Mouse (Mus musculus) hindbrain, embryonic 12.5 days (tissue): ENCODE results near the gene Gpsm2. TPM values are rescaled to one million over a fixed set of nuclear protein-coding genes. Genes with fewer than 3 reads are reported as not detected.

Experiments
- ATAC-seq: fragments of 200-750 bp; cut with Nextera tagmentation; 2 replicates; pipeline ENCODE4 v1.8.0; 2017; ENCODE audit warnings: moderate TSS enrichment; ENCODE audit not compliant: low FRiP score
- H3K27ac ChIP-seq: fragments of 300-500 bp; sonication (generic); 2 replicates; pipeline ENCODE4 v1.5.1; 2016; ENCODE audit warnings: mild to moderate bottlenecking
- H3K27me3 ChIP-seq: fragments of 300-500 bp; sonication (generic); 2 replicates; pipeline ENCODE4 v1.6.1; 2016; ENCODE audit warnings: mild to moderate bottlenecking
- H3K36me3 ChIP-seq: fragments of 300-500 bp; sonication (generic); 2 replicates; pipeline ENCODE4 v1.6.1; 2016; ENCODE audit warnings: mild to moderate bottlenecking
- H3K4me1 ChIP-seq: fragments of 300-500 bp; sonication (generic); 2 replicates; pipeline ENCODE4 v1.6.1; 2016
- H3K4me2 ChIP-seq: fragments of 300-500 bp; sonication (generic); replicated peaks from 2 replicates; pipeline ENCODE4 v1.6.1; 2016; ENCODE audit warnings: mild to moderate bottlenecking
- H3K4me3 ChIP-seq: fragments of 300-500 bp; sonication (generic); 2 replicates; pipeline ENCODE4 v1.5.1; 2016; ENCODE audit warnings: mild to moderate bottlenecking
- H3K9ac ChIP-seq: fragments of 300-500 bp; sonication (generic); 2 replicates; pipeline ENCODE4 v1.6.1; 2016; ENCODE audit warnings: mild to moderate bottlenecking, moderate library complexity
- H3K9me3 ChIP-seq: fragments of 300-500 bp; sonication (generic); replicated peaks from 2 replicates; pipeline ENCODE4 v1.6.1; 2016; ENCODE audit warnings: mild to moderate bottlenecking
- WGBS: fragments of 180-500 bp; shearing (Covaris S2); methylation state at CpG from one replicate; pipeline ENCODE4 v1.1.7; 2016; 5-methylcytosine and 5-hydroxymethylcytosine counted together
- polyA plus RNA-seq: library from polyadenylated mRNA; unstranded; fragments of >200 nt; fragmentation: Nextera tagmentation; extraction: Ambion mirVana; gene quantifications from 2 replicates; pipeline ENCODE4 v1.2.1, GENCODE M21; 2016

Gene Gpsm2
- polyA plus RNA-seq, result 66.5 and 68.0 TPM in 2 replicates

DNA sequence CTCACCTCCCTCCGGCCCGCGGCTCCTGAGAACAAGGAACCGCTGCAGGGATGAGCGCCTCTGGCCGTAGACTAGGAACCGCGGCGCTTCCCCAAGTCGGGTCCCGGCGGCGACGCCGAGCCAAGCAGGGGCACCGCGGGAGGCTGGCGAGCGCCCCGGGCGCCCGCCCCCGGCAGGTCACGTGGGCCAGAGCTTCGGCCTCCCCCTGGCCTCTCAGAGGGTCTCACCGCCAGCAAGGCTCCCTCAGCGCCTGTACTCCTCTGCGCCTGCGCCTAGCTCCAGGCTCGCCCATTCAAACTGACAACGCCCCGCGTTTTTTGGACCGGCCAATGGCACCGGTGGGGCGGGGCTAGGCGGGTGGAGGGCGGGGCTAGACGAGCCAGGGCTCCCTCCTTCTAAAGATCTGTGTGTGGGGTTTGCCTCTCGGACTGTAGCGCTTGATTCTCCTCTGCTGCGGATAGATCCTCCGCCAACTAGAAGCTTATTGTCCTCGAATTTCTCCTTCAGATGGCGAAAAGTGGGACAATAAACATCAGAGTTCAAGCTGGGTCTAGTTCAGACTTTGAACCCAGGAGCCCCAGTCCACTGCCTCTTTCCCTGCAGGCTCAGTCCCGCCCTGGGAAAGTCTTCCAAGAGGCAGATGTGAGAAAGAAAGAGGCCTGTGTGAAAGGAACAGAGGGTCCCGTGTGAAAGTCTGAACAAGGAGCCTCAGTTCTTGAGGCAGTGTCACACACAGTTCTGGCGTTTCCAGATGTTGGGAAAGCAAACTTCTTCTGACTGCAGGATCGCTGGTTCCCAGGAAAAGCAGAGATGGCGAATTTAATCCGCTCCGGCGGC lies at the start of gene Gpsm2:
Gene Gpsm2, minus strand, starts transcription at position 274 of the 837 bp plus-strand sequence.
- H3K27ac ChIP-seq, result peak within 1 kb of the TSS; percentile 94
- H3K27me3 ChIP-seq, result no peaks in the 10 kb centered on the region
- 3% methylated on average over 53 of the region's 53 CpGs for WGBS
- H3K9me3 ChIP-seq, result no peaks in the 10 kb centered on the region
- no peaks in the 10 kb centered on the region for H3K36me3 ChIP-seq
- H3K9ac ChIP-seq, result peak within 1 kb of the TSS; percentile 88
- peak within 1 kb of the TSS; percentile 62 for H3K4me2 ChIP-seq
- H3K4me3 ChIP-seq, result peak within 1 kb of the TSS; percentile 78
- peak; percentile 98 for ATAC-seq
- peaks cover 27% of the 10 kb centered on the region for H3K4me1 ChIP-seq

DNA sequence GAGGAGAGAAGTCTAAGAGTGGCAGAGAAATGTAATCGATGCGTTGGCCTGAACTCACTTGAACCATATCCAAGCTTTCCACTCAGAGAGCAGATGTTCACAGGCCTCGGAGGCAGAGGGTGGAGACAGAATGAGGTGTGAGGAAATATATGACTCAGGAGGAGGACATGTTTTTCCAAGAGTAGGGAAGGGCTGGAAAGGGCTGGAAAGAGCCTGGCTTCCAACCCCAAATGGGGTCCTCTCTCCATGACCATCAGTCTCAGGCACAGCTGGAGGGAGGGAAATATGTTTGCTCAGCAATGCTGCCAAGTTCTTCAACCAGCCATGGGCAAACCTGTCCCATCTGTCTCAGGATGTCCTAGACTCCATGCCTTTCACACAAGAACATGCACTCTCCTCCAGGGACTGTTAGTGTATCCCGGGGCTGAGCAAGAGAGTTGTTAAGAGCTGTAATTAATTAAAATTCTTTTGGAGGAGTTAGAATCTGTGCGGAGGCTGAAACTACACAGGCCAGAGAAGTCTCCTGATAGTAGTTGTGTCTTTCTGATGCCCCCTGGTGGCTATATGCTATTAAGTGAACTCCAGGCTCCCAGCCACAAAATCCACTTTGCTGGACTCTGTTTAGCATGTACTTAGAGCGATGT lies 48.7 kb upstream of the Gpsm2 start:
- H3K4me2 ChIP-seq, result no peak overlapping the region
- WGBS, result 43% methylated on average over 6 of the region's 6 CpGs

DNA sequence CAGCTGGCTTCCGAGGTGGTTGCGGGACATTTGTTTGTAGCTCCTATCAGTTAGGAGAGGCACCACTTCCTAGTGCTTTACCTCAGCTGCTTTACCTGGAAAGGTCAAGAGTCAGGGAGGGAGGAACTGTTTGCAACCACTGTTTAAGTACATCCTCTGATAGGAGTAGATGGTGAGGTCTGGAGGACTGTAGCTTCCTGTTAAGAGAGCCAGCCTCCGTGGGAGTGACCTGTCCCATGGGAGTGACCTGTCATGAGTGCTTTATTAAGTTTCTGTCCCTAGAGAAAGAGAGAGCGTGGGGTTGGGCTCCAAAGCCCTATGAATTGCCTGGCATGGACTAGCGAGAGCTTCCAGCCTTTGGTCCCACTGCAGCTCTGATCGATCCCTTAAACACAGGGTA lies 47.4 kb upstream of the Gpsm2 start:
- H3K36me3 ChIP-seq, result no peaks in the 10 kb centered on the region
- no peak for ATAC-seq
- no peaks in the 10 kb centered on the region for H3K9me3 ChIP-seq
- H3K27ac ChIP-seq, result no peak overlapping the region
- H3K9ac ChIP-seq, result no peak overlapping the region
- no peak overlapping the region for H3K4me3 ChIP-seq
- 85% methylated on average over 6 of the region's 6 CpGs for WGBS
- H3K27me3 ChIP-seq, result no peaks in the 10 kb centered on the region
- 0 out of 2 replicates have a peak, but pooled peaks cover 2% of the 10 kb centered on the region for H3K4me1 ChIP-seq
- H3K4me2 ChIP-seq, result no peak overlapping the region

More for the DNA sequence above, 48.7 kb upstream of the Gpsm2 start:
- H3K36me3 ChIP-seq, result no peaks in the 10 kb centered on the region
- 0 out of 2 replicates have a peak, but pooled peaks cover 2% of the 10 kb centered on the region for H3K4me1 ChIP-seq
- ATAC-seq, result peak; percentile 72
- no peaks in the 10 kb centered on the region for H3K27me3 ChIP-seq
- no peak overlapping the region for H3K9ac ChIP-seq
- no peak overlapping the region for H3K4me3 ChIP-seq
- no peaks in the 10 kb centered on the region for H3K9me3 ChIP-seq
- H3K27ac ChIP-seq, result no peak overlapping the region

DNA sequence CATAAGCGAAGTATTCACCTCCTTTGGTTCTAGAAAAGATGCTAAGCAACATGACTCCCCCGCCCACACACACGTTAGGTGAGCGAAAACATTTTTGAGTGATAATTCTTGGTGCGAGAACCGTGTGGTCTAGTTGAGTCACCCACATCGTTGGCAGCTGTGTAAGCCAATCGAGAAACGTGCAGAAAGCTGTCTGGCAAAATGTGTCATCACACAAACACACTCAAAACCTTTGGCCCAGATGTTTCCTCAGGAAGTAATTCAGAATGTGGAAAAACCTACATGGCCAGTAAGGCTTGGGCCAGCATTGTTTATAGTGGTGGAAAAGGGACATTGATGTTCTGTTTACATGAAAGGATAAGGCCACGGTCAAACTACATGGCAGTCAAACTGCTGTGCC lies 45.3 kb upstream of the Gpsm2 start:
- H3K9ac ChIP-seq, result no peak overlapping the region
- H3K4me1 ChIP-seq, result 0 out of 2 replicates have a peak, but pooled peaks cover 2% of the 10 kb centered on the region
- no peak overlapping the region for H3K27ac ChIP-seq
- 84% methylated on average over 10 of the region's 10 CpGs for WGBS
- ATAC-seq, result no peak
- no peaks in the 10 kb centered on the region for H3K9me3 ChIP-seq
- H3K4me3 ChIP-seq, result no peak overlapping the region
- no peak overlapping the region for H3K4me2 ChIP-seq
- H3K36me3 ChIP-seq, result no peaks in the 10 kb centered on the region
- no peaks in the 10 kb centered on the region for H3K27me3 ChIP-seq

DNA sequence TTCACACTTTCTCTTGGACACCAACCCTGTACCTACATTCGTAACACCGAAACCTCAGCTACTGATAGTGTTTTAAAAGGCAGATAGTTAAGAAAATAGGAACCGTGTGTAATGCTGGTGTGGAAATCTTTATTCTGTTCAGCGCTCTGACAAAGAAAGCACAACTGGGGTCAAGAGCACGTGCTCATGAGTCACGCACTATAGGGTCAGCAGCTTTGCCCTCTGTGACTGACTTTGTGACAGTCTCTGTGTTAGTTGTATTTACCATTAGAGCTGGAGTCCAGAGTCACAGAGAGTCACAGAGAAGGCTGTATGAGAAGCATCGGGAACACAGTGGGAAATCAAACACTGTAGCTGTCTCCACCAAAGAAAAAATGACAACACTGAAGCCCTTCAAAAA lies 44.8 kb upstream of the Gpsm2 start:
- H3K4me2 ChIP-seq, result no peak overlapping the region
- WGBS, result 80% methylated on average over 7 of the region's 7 CpGs
- H3K36me3 ChIP-seq, result no peaks in the 10 kb centered on the region
- H3K4me3 ChIP-seq, result no peak overlapping the region
- no peaks in the 10 kb centered on the region for H3K27me3 ChIP-seq
- ATAC-seq, result no peak
- H3K9ac ChIP-seq, result no peak overlapping the region
- no peak overlapping the region for H3K27ac ChIP-seq
- no peaks in the 10 kb centered on the region for H3K9me3 ChIP-seq
- 0 out of 2 replicates have a peak, but pooled peaks cover 2% of the 10 kb centered on the region for H3K4me1 ChIP-seq

DNA sequence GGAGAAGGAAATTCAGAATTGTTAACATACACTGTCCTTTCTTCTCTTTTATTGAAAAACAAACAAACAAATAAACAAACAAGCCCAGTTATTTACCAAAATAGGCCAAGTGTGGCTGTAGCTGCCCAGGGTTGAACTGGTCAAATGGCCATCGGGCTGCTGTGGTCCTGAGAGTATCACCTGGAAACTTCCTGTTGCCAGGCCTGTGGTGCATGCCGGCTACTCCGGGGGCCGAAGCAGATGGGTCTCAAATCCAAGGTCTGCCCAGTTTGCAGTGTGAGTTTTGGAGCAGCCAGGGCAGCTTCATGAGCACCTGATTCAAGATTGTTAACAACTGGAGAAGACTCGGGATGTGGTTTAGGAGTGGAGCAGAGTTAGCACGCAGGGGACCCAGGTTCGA lies 43.4 kb upstream of the Gpsm2 start:
- Histone ChIP-seq H3K9ac (no peak overlapping the region), H3K36me3 (no peaks in the 10 kb centered on the region), H3K4me1 (no peaks in the 10 kb centered on the region), H3K27ac (no peak overlapping the region), H3K4me3 (no peak overlapping the region), H3K9me3 (no peaks in the 10 kb centered on the region), H3K27me3 (no peaks in the 10 kb centered on the region), H3K4me2 (no peak overlapping the region)
- ATAC-seq, result no peak
- WGBS, result 85% methylated on average over 7 of the region's 7 CpGs

DNA sequence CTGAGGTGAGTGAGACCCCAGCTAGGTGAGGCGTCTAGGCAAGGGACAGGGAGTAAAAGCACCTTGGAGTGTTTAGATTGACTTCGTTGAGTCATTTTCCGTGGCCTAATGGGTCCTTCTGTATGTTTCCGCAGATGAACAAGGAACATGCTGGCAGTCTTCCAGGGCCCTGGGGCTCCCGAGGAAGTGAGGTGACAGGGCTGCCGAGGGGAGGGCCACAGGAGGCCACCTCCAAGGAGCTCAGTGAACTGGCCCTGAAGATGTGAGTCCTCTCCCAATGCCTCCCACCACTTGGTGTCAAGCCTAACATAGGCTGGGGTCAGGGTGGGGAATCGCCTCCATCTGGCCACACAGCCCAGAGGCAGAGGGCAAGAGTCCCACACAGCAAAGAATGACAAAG lies 42.9 kb upstream of the Gpsm2 start:
- ATAC-seq, result no peak
- H3K9me3 ChIP-seq, result no peaks in the 10 kb centered on the region
- no peaks in the 10 kb centered on the region for H3K27me3 ChIP-seq
- H3K36me3 ChIP-seq, result no peaks in the 10 kb centered on the region
- no peak overlapping the region for H3K4me3 ChIP-seq
- no peaks in the 10 kb centered on the region for H3K4me1 ChIP-seq
- no peak overlapping the region for H3K9ac ChIP-seq
- no peak overlapping the region for H3K4me2 ChIP-seq
- H3K27ac ChIP-seq, result no peak overlapping the region
- WGBS, result 65% methylated on average over 7 of the region's 7 CpGs

DNA sequence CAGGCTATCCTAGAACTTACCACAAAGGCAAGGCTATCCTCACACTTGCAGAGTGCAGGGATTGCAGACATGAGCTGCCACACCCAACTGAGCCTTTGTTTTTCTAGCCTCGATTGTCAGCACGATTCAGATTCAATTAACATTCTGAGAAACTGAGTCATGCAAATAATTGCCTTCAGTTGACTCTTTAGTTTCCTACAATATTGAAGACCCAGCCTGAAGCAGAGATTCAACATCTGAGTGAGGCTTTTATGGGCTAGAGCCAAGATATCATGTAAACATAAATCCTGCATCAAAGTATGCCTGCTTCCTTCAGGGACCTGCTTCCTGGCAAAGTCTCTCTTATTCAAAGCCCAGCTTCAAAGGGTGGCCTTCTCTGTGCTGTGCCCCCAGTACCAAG lies 41.6 kb upstream of the Gpsm2 start:
- no peaks in the 10 kb centered on the region for H3K9me3 ChIP-seq
- no peak for ATAC-seq

DNA sequence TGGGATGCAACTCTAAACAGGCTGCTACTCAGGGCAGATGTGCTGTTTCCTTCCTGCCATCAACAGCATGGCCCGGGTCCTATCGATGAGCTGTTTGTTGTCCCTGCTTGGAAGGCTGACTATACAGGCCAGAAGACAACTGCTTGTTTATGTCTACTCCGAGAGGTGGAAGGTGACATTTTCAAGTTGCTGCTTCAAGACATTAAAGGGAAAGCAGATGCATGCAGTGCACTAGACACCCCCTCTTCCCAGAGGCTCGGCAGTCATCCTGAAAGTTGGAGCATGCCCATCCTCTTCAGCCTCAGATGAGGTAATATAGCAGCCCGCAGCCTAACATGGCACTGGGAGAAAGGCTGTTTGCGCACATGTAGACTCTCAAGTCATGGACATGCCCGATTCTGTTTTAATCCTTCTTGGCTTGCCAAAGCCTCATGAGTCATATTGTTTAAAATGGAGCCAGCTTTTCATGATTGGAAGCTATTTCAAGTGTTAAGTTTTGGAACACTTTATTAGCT lies 40.5 kb upstream of the Gpsm2 start:
- Histone ChIP-seq H3K9ac (no peak overlapping the region), H3K4me1 (no peaks in the 10 kb centered on the region)

More for the DNA sequence above, 41.6 kb upstream of the Gpsm2 start:
- Histone ChIP-seq H3K27ac (no peak overlapping the region), H3K4me3 (no peak overlapping the region), H3K9ac (no peak overlapping the region), H3K36me3 (no peaks in the 10 kb centered on the region), H3K4me1 (no peaks in the 10 kb centered on the region), H3K27me3 (no peaks in the 10 kb centered on the region), H3K4me2 (no peak overlapping the region)
- WGBS, result 73% methylated on average over 2 of the region's 2 CpGs

DNA sequence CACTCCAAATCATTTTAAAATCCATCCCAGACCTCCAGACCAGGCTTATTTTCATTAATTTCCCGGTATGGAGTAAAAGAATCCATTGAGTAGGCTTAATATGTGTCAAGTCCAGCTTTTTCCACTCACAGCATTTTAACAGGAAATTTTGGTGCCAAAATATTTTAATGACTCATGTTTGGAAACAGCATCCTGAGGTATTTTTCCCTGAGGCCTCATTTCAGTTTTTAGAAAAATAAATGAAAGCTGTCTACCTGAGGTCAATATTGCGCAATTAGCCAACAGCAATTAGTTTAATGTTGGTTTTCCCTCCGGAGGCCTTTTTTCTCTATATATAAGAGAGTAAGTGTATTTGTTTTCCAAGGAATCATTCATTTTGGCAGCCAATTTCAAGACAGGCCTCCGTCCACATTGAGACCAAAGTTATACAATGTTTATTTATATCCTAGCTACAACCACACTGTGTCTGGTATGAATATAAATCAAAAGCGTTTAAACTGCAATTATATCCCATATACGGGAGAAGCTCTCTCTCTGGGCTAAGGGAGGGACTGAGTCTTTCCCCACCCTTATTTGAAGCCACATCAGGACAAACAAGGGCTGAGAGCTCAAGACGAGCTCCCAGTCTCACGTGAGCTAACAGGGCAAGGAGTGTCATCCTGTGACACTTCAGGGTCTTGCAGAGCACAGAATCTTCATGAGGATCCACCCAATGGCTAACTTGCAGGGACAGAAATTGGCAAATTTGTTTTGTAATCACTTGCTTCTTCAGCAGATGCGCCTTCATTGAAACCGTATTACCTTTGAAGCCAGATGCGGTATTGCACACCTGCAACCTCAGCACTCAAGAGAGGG lies 37.7 kb upstream of the Gpsm2 start:
- no peak for ATAC-seq
- H3K27me3 ChIP-seq, result no peaks in the 10 kb centered on the region
- no peaks in the 10 kb centered on the region for H3K36me3 ChIP-seq
- H3K4me1 ChIP-seq, result no peaks in the 10 kb centered on the region
- H3K4me2 ChIP-seq, result no peak overlapping the region
- H3K27ac ChIP-seq, result no peak overlapping the region
- no peak overlapping the region for H3K4me3 ChIP-seq
- no peaks in the 10 kb centered on the region for H3K9me3 ChIP-seq
- H3K9ac ChIP-seq, result no peak overlapping the region
- 83% methylated on average over 11 of the region's 11 CpGs for WGBS

More for the DNA sequence above, 40.5 kb upstream of the Gpsm2 start:
- Histone ChIP-seq H3K9me3 (no peaks in the 10 kb centered on the region), H3K4me2 (no peak overlapping the region), H3K27ac (no peak overlapping the region), H3K4me3 (no peak overlapping the region), H3K27me3 (no peaks in the 10 kb centered on the region), H3K36me3 (no peaks in the 10 kb centered on the region)
- WGBS, result 90% methylated on average over 7 of the region's 7 CpGs
- ATAC-seq, result no peak

DNA sequence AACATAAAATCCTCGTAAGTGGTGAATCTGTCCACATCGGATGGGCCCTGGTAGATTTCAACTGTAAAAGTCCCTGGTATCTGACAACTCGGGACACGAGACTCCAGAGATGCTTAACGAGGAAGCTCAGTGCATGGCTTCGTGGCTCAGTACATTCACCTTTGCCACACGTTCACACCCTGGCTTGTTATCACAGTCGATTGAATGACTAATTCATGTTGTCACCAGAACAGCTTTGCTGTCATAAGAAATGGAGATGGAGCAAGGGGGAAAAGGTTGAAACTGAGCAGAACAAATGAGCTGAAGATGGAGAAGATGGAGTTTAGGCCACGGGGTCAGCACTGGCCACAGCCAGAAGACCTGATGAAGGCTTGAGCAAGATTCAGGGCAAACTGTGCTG lies 35.5 kb upstream of the Gpsm2 start:
- 85% methylated on average over 9 of the region's 9 CpGs for WGBS
- no peak overlapping the region for H3K4me2 ChIP-seq
- no peaks in the 10 kb centered on the region for H3K27me3 ChIP-seq
- no peak overlapping the region for H3K27ac ChIP-seq
- no peaks in the 10 kb centered on the region for H3K4me1 ChIP-seq
- H3K36me3 ChIP-seq, result no peaks in the 10 kb centered on the region
- no peak overlapping the region for H3K4me3 ChIP-seq
- H3K9me3 ChIP-seq, result no peaks in the 10 kb centered on the region
- no peak for ATAC-seq
- H3K9ac ChIP-seq, result no peak overlapping the region

DNA sequence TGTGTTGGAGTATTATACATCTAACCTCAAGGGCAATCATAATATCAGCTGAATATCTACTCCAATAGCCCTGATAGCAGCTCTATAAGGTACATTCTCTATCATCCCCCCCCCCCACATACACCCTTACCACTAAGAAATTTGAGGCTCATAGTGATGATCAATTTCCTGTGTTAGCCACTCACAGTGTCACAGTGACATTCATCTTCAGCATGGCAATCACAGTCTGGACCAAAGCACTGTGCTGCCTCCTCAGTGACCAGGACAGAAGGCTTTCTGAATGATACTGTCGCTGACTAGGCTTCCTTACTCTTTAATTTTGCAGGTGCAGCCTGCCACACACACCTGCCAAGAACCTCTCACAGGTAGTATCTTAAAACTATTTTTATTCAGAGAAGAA lies 34.0 kb upstream of the Gpsm2 start:
- ATAC-seq, result no peak
- Histone ChIP-seq H3K9me3 (no peaks in the 10 kb centered on the region), H3K36me3 (no peaks in the 10 kb centered on the region), H3K27ac (no peak overlapping the region), H3K9ac (no peak overlapping the region), H3K4me2 (no peak overlapping the region), H3K4me1 (no peaks in the 10 kb centered on the region), H3K4me3 (no peak overlapping the region), H3K27me3 (no peaks in the 10 kb centered on the region)
- WGBS, result 82% methylated on average over 1 of the region's 1 CpGs
